Mouse (Mus musculus): ENCODE data around the gene Ephx3. TPM values are rescaled to one million over a fixed set of nuclear protein-coding genes. Genes with fewer than 3 reads are reported as not detected.

Ephx3 gene
- total RNA-seq, 2 experiments from 2014 or later = 0.92 to 0.97 TPM

Other genes starting within 250 kb of the Ephx3 start
- gene Rrp1b, start 153.4 kb downstream of the Ephx3 start, total RNA-seq (2021) = 1 to 10 TPM; 6.9 to 7.2 TPM
- under 1 TPM; 0.79 to 0.97 TPM for gene Hsf2bp, start 153.2 kb downstream of the Ephx3 start, total RNA-seq (2021)
- gene Notch3, start 22.7 kb downstream of the Ephx3 start, total RNA-seq (2021) = 10 to 100 TPM; 25.1 to 26.4 TPM
- 10 to 100 TPM; 52.3 to 55.0 TPM for gene Brd4, start 95.2 kb upstream of the Ephx3 start, total RNA-seq (2021)
- 10 to 100 TPM; 37.3 to 50.4 TPM for gene Akap8, start 131.7 kb upstream of the Ephx3 start, total RNA-seq (2021)
- gene Akap8l, start 161.1 kb upstream of the Ephx3 start, total RNA-seq (2021) = 10 to 100 TPM; 44.5 to 55.7 TPM
- gene Wiz, start 199.9 kb upstream of the Ephx3 start, total RNA-seq (2021) = 10 to 100 TPM; 18.9 to 19.1 TPM
- gene Rasal3, start 214.0 kb upstream of the Ephx3 start, total RNA-seq (2021) = under 1 TPM; 0.60 to 0.97 TPM
- not detected for gene Pglyrp2, start 234.6 kb upstream of the Ephx3 start, total RNA-seq (2021)

Data from heart, postnatal 36 days (tissue).